Mouse (Mus musculus) retina, postnatal 1 day (tissue): ENCODE measurements around the gene Trpv5.

Experiments used
- DNase-seq: peaks from one replicate; pipeline ENCODE4 v3.0.0-alpha.2; 2012

Gene Trpv5

GRCm38 (mm10) chr6:41637927-41638506, 42.6 kb downstream of the Trpv5 start:
- DNase-seq: no peak

- DNase-seq: no peak
These were observed 43.2 kb downstream of the Trpv5 start for GRCm38 (mm10) chr6:41637393-41637792.

- no peak for DNase-seq
These were observed 44.4 kb downstream of the Trpv5 start, which contains the start of gene Trpv6 for GRCm38 (mm10) chr6:41636178-41636577. Gene Trpv6, minus strand, starts transcription at chr6:41636405.

- DNase-seq: no peak
These were observed 45.4 kb downstream of the Trpv5 start for GRCm38 (mm10) chr6:41635211-41635610.

- DNase-seq: no peak
These were observed 49.0 kb downstream of the Trpv5 start for GRCm38 (mm10) chr6:41631549-41631948.

GRCm38 (mm10) chr6:41630791-41631190, 49.8 kb downstream of the Trpv5 start:
- DNase-seq: no peak

GRCm38 (mm10) chr6:41628180-41628579, 52.4 kb downstream of the Trpv5 start:
- no peak for DNase-seq

GRCm38 (mm10) chr6:41622661-41623060, 57.9 kb downstream of the Trpv5 start:
- DNase-seq: peak; percentile 34

GRCm38 (mm10) chr6:41621241-41621990, 59.2 kb downstream of the Trpv5 start:
- DNase-seq: no peak

GRCm38 (mm10) chr6:41620173-41620798, 60.3 kb downstream of the Trpv5 start:
- DNase-seq: no peak

GRCm38 (mm10) chr6:41607637-41608036, 72.9 kb downstream of the Trpv5 start:
- DNase-seq: no peak

- peak; percentile 53 for DNase-seq
These were observed 74.4 kb downstream of the Trpv5 start for GRCm38 (mm10) chr6:41606214-41606613.

GRCm38 (mm10) chr6:41605794-41606104, 74.8 kb downstream of the Trpv5 start:
- DNase-seq: no peak

- peak; percentile 92 for DNase-seq
These were observed 75.3 kb downstream of the Trpv5 start, which contains the start of gene Ephb6 for GRCm38 (mm10) chr6:41605061-41605793. Gene Ephb6, plus strand, starts transcription at chr6:41605482.

- peak; percentile 83 for DNase-seq
These were observed 76.0 kb downstream of the Trpv5 start for GRCm38 (mm10) chr6:41604401-41605050.
